Mouse (Mus musculus) stomach, embryonic 15.5 days (tissue): ENCODE measurements at regions not wholly inside any gene's neighbourhood (a gene's known extent, or its start where the extent isn't known, plus 50 kb on each side); places are given as distances from the start of the nearest gene placed in this dataset.

Experiments used
- ATAC-seq: fragments of 200-750 bp; cut with Nextera tagmentation; 2 replicates; pipeline ENCODE4 v1.8.0; 2017; ENCODE audit warnings: low read depth, moderate number of reproducible peaks, moderate TSS enrichment; ENCODE audit not compliant: insufficient read depth, low FRiP score
- H3K27ac ChIP-seq: fragments of 300-500 bp; sonication (generic); 2 replicates; pipeline ENCODE4 v1.5.1; 2015; ENCODE audit warnings: mild to moderate bottlenecking, inconsistent platforms
- H3K27me3 ChIP-seq: fragments of 300-500 bp; sonication (generic); replicated peaks from 2 replicates; pipeline ENCODE4 v1.6.1; 2015; ENCODE audit warnings: inconsistent platforms
- H3K36me3 ChIP-seq: fragments of 300-500 bp; sonication (generic); 2 replicates; pipeline ENCODE4 v1.6.1; 2015; ENCODE audit warnings: inconsistent platforms
- H3K4me1 ChIP-seq: fragments of 300-500 bp; sonication (generic); 2 replicates; pipeline ENCODE4 v1.6.1; 2015; ENCODE audit warnings: inconsistent platforms
- H3K4me2 ChIP-seq: fragments of 300-500 bp; sonication (generic); 2 replicates; pipeline ENCODE4 v1.6.1; 2015; ENCODE audit warnings: mild to moderate bottlenecking, inconsistent platforms
- H3K4me3 ChIP-seq: fragments of 300-500 bp; sonication (generic); replicated peaks from 2 replicates; pipeline ENCODE4 v1.5.1; 2015; ENCODE audit warnings: inconsistent platforms
- H3K9ac ChIP-seq: fragments of 300-500 bp; sonication (generic); 2 replicates; pipeline ENCODE4 v1.6.1; 2015; ENCODE audit warnings: inconsistent platforms
- H3K9me3 ChIP-seq: fragments of 300-500 bp; sonication (generic); 2 replicates; pipeline ENCODE4 v1.6.1; 2016; ENCODE audit warnings: inconsistent platforms
- WGBS: fragments of 180-500 bp; shearing (Covaris S2); methylation state at CpG from one replicate; pipeline ENCODE4 v1.1.7; 2015; 5-methylcytosine and 5-hydroxymethylcytosine counted together

- no peaks in the 10 kb centered on the region for H3K4me1 ChIP-seq
- ATAC-seq = no peak
- H3K27me3 ChIP-seq = no peaks in the 10 kb centered on the region
Measured at GRCm38 (mm10) chr9:115640781-115641180, 268.5 kb upstream of the Gadl1 start.

GRCm38 (mm10) chr9:115642032-115642431, 267.2 kb upstream of the Gadl1 start:
- no peak overlapping the region for H3K27ac ChIP-seq
- no peak overlapping the region for H3K9ac ChIP-seq
- H3K4me2 ChIP-seq = no peak overlapping the region
- no peaks in the 10 kb centered on the region for H3K27me3 ChIP-seq
- no peaks in the 10 kb centered on the region for H3K4me1 ChIP-seq
- 25% methylated on average over 4 of the region's 4 CpGs for WGBS
- no peaks in the 10 kb centered on the region for H3K36me3 ChIP-seq
- H3K9me3 ChIP-seq = no peaks in the 10 kb centered on the region
- H3K4me3 ChIP-seq = no peak overlapping the region
- no peak for ATAC-seq

More at GRCm38 (mm10) chr9:115640781-115641180, 268.5 kb upstream of the Gadl1 start:
- WGBS = 86% methylated on average over 2 of the region's 2 CpGs
- Histone ChIP-seq H3K9ac (no peak overlapping the region), H3K27ac (no peak overlapping the region), H3K36me3 (no peaks in the 10 kb centered on the region), H3K4me2 (no peak overlapping the region), H3K9me3 (no peaks in the 10 kb centered on the region), H3K4me3 (no peak overlapping the region)

DNA sequence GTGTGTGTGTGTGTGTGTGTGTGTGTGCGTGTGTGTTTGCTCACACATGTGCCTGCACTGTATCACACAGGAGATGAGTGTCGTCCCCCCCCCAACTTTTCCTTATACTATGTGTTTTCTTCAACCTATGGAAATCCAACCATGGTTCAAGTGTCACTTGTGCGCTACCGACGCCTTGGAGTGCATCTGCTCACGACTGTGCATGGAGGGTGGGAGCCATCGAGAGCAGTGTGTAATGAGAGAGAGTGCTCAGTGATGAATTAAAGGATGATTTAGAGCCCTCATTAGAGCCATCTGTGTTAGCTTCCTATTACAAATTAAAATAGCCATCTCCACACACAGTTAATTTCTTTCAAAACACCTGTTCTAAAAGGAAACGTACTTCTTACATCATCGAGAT, 264.3 kb upstream of the Gadl1 start:
- H3K4me3 ChIP-seq = no peak overlapping the region

DNA sequence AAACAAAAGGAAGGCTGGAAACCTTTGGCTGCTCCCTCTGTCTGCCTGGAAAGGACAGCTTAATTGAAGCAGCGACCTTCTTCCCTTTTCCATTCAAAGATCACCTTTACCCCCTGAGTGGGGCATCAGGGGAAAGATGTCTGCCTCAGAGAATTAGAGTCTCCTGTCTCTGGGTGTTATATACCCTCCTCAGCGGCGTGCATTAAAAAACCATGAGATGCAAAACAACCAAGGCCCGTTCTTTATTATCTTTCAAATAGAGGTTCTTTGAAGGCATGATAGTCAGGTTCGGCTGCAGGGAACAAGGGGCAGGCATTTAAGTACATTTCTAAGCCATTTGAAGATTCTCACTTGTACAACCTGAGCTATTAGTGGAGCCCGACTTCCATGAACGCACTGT, 263.0 kb upstream of the Gadl1 start:
- no peaks in the 10 kb centered on the region for H3K36me3 ChIP-seq
- no peak for ATAC-seq
- H3K4me1 ChIP-seq = no peaks in the 10 kb centered on the region
- 66% methylated on average over 7 of the region's 7 CpGs for WGBS
- no peak overlapping the region for H3K9ac ChIP-seq
- no peak overlapping the region for H3K27ac ChIP-seq
- no peak overlapping the region for H3K4me3 ChIP-seq
- no peak overlapping the region for H3K4me2 ChIP-seq
- H3K27me3 ChIP-seq = no peaks in the 10 kb centered on the region
- H3K9me3 ChIP-seq = no peaks in the 10 kb centered on the region

More for the DNA sequence above, 264.3 kb upstream of the Gadl1 start:
- Histone ChIP-seq H3K4me1 (no peaks in the 10 kb centered on the region), H3K27me3 (no peaks in the 10 kb centered on the region), H3K9ac (no peak overlapping the region), H3K4me2 (no peak overlapping the region), H3K27ac (no peak overlapping the region), H3K9me3 (no peaks in the 10 kb centered on the region), H3K36me3 (no peaks in the 10 kb centered on the region)
- WGBS = 79% methylated on average over 9 of the region's 9 CpGs
- ATAC-seq = no peak

DNA sequence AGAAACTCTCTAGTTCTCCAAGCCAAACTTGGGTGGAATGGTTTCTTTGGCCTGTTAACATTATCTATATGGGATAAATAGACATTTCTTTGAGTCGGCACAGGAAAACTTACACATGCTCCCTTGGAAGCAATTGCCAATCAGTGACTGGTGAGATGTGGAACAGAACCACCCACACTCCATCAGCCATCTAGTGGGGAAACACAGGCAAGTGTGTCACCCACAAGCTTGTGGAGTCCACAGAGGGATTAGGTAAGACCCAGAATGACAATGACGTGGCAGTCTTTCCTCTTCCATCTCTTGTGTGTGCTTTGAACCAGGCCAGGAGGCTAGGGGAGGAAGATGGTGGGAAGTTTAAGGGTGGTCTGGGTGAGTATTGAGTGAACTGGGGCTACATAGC, 257.5 kb upstream of the Gadl1 start:
- no peak overlapping the region for H3K27ac ChIP-seq
- H3K9me3 ChIP-seq = no peaks in the 10 kb centered on the region
- H3K9ac ChIP-seq = no peak overlapping the region
- no peak overlapping the region for H3K4me3 ChIP-seq
- 83% methylated on average over 2 of the region's 2 CpGs for WGBS
- H3K36me3 ChIP-seq = no peaks in the 10 kb centered on the region
- no peak overlapping the region for H3K4me2 ChIP-seq
- H3K4me1 ChIP-seq = no peaks in the 10 kb centered on the region
- ATAC-seq = no peak
- H3K27me3 ChIP-seq = no peaks in the 10 kb centered on the region

GRCm38 (mm10) chr9:115653116-115653515, 256.1 kb upstream of the Gadl1 start:
- no peak overlapping the region for H3K9ac ChIP-seq
- no peaks in the 10 kb centered on the region for H3K27me3 ChIP-seq
- H3K36me3 ChIP-seq = no peaks in the 10 kb centered on the region
- H3K27ac ChIP-seq = no peak overlapping the region
- no peaks in the 10 kb centered on the region for H3K9me3 ChIP-seq
- H3K4me2 ChIP-seq = no peak overlapping the region
- 96% methylated on average over 5 of the region's 5 CpGs for WGBS
- no peaks in the 10 kb centered on the region for H3K4me1 ChIP-seq
- ATAC-seq = no peak
- no peak overlapping the region for H3K4me3 ChIP-seq

GRCm38 (mm10) chr9:115654933-115655332, 254.3 kb upstream of the Gadl1 start:
- H3K4me3 ChIP-seq = no peak overlapping the region

DNA sequence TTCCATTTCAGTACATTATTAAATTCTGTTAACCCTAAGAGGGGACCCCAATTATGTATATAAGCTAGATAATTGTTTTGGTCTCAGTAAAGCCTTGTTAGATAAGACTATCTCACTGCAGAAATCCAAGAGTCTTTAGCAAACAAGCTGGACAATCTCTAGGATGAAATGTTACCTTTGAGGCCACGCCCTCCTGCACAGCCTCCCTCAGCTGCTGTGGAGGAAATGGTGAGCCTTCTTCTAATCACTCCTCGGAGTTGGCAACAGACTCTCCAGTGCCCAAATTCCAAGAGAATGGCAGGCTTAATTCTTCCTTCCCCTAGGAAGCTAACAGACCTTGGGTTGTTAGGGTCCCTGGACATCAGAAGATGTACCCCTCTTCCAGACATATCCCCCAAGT, 252.7 kb upstream of the Gadl1 start:
- H3K9ac ChIP-seq = no peak overlapping the region
- H3K4me3 ChIP-seq = no peak overlapping the region
- ATAC-seq = no peak
- no peaks in the 10 kb centered on the region for H3K4me1 ChIP-seq
- no peaks in the 10 kb centered on the region for H3K9me3 ChIP-seq
- no peaks in the 10 kb centered on the region for H3K27me3 ChIP-seq
- H3K4me2 ChIP-seq = no peak overlapping the region
- no peaks in the 10 kb centered on the region for H3K36me3 ChIP-seq
- WGBS = 40% methylated on average over 2 of the region's 2 CpGs
- no peak overlapping the region for H3K27ac ChIP-seq

More at GRCm38 (mm10) chr9:115654933-115655332, 254.3 kb upstream of the Gadl1 start:
- Histone ChIP-seq H3K4me1 (no peaks in the 10 kb centered on the region), H3K27me3 (no peaks in the 10 kb centered on the region), H3K4me2 (no peak overlapping the region), H3K9me3 (no peaks in the 10 kb centered on the region), H3K27ac (no peak overlapping the region), H3K36me3 (no peaks in the 10 kb centered on the region), H3K9ac (no peak overlapping the region)
- 80% methylated on average over 6 of the region's 6 CpGs for WGBS
- ATAC-seq = no peak

DNA sequence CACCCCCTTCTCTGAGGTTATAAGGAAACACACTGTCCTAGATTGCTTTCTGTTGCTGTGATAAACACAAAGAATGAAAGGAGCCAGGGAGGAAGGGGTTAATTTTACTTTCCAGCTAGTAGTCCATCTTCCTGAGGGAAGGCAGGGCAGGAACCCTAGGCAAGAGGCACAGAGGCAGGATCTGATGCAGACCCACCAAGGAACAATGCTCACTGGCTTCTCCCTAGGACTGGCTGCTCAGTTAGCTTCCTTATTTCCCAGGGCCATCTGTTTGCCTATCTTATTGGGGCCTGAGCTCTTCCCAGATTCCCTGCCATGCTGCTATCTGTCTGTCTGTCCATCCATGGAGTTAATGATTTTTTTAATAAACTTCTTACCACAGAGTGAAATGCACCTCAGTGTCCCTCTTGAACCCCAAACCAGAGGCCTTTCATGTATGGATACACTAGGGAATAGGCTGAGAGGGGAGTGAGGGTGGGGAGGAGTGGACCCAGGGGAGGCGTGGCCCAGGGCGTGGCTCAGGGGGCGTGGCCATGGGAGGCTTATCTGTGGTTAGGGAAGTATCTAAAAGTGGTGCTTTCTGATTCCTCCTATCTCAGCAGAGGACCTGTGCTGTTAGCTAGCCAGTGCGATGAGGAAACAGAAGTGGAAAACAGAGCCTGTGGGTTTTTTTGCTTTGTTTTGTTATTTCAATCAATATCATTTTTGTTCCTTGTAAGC, 252.1 kb upstream of the Gadl1 start:
- 44% methylated on average over 4 of the region's 4 CpGs for WGBS
- no peak for ATAC-seq

DNA sequence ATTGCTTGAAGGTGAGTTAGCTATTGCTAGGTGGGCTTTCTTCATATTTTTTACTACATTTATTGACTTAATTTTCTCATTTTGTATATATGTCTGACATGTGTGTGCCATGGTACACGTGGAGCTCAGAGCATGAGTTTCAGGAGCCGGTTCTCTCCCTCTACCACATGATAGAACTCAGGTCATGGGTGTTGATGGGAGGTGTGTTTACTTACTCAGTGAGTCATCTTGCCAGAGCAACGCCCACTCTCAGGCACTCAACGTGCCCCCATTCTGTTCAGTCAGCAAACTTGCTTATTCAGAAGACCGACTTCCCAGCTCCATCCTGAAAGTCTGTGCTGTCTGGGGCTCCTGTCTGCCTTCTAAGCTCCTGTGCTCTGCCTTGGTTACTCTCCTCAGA, 250.8 kb upstream of the Gadl1 start:
- Histone ChIP-seq H3K4me1 (no peaks in the 10 kb centered on the region), H3K27me3 (no peaks in the 10 kb centered on the region), H3K27ac (no peak overlapping the region), H3K9me3 (no peaks in the 10 kb centered on the region), H3K4me2 (no peak overlapping the region), H3K9ac (no peak overlapping the region), H3K36me3 (no peaks in the 10 kb centered on the region), H3K4me3 (no peak overlapping the region)
- WGBS = 77% methylated on average over 5 of the region's 5 CpGs
- ATAC-seq = peak; percentile 53; the same call in 1 of the 2 replicates

More for the DNA sequence above, 252.1 kb upstream of the Gadl1 start:
- Histone ChIP-seq H3K4me2 (no peak overlapping the region), H3K36me3 (no peaks in the 10 kb centered on the region), H3K4me3 (no peak overlapping the region), H3K9ac (no peak overlapping the region), H3K9me3 (no peaks in the 10 kb centered on the region), H3K4me1 (no peaks in the 10 kb centered on the region), H3K27ac (no peak overlapping the region), H3K27me3 (no peaks in the 10 kb centered on the region)

DNA sequence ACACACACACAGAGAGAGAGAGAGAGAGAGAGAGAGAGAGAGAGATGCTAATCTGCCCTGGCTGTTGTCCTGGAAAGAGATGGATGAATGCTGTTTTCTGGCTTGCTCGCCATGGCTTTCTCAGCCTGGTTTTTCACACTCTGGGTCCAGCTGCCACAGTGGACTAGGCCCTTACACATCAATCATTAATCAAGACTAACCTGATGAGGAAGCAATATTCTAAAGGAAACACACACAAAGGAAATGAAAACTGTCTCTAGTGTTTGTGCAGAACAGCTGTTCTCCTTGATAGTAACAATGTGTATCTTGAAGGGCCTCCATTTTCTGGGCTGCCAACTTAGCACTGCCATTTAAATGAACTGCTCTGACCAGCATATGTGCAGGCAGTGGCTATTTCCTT, 248.9 kb upstream of the Gadl1 start:
- H3K36me3 ChIP-seq = no peaks in the 10 kb centered on the region

DNA sequence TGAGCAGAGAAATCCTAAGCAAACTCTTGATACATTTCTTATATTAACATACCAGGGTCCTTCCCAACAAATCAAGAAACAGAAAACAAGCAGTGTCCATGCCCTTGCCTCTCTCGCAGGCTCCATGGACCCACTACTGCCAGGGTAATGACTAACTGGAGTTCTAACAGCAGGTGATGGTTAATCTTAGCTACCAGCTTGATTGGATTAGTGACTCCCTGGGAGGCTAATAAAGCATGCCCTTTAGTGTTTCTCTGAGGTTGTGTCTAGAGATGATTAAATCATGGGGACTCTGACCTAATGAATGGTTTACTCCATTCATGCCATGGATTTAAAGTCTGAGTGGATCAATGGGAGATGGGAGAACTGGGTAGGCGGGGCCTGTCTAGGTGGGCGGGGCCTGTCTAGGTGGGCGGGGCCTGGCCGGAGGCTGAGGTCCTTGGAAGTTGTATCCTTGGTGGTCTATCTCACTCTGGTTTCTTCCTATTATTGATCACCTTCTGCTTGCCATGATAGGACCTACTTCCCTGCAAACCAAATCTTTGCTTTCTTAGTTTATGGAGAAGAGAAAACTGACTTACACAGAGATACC, 247.3 kb upstream of the Gadl1 start:
- H3K4me3 ChIP-seq = no peak overlapping the region
- no peak for ATAC-seq
- no peaks in the 10 kb centered on the region for H3K36me3 ChIP-seq
- no peak overlapping the region for H3K27ac ChIP-seq
- no peaks in the 10 kb centered on the region for H3K27me3 ChIP-seq
- 75% methylated on average over 5 of the region's 5 CpGs for WGBS
- H3K9ac ChIP-seq = no peak overlapping the region
- H3K4me2 ChIP-seq = no peak overlapping the region
- no peaks in the 10 kb centered on the region for H3K4me1 ChIP-seq
- H3K9me3 ChIP-seq = no peaks in the 10 kb centered on the region

More for the DNA sequence above, 248.9 kb upstream of the Gadl1 start:
- H3K4me3 ChIP-seq = no peak overlapping the region
- WGBS = 61% methylated on average over 1 of the region's 1 CpGs
- H3K4me1 ChIP-seq = no peaks in the 10 kb centered on the region
- ATAC-seq = no peak
- H3K4me2 ChIP-seq = no peak overlapping the region
- H3K9ac ChIP-seq = no peak overlapping the region
- H3K27ac ChIP-seq = no peak overlapping the region
- H3K9me3 ChIP-seq = no peaks in the 10 kb centered on the region
- no peaks in the 10 kb centered on the region for H3K27me3 ChIP-seq
